Mouse (Mus musculus) limb, embryonic 14.5 days (tissue): Measurements from ENCODE around the gene Tshz2. TPM values are rescaled to one million over a fixed set of nuclear protein-coding genes. Genes with fewer than 3 reads are reported as not detected.

ENCODE experiments used
- ATAC-seq: fragments of 200-750 bp; cut with Nextera tagmentation; 2 replicates; pipeline ENCODE4 v1.8.0; 2017; ENCODE audit warnings: low read depth, moderate number of reproducible peaks, moderate TSS enrichment; ENCODE audit not compliant: low FRiP score
- DNase-seq: peaks from one replicate; pipeline ENCODE4 v3.0.0-alpha.2; 2015; ENCODE audit warnings: low spot score
- H3K27ac ChIP-seq: fragments of 300-500 bp; sonication (generic); replicated peaks from 2 replicates; pipeline ENCODE4 v1.5.1; 2014; ENCODE audit warnings: low read depth, mild to moderate bottlenecking, low read length, moderate library complexity, mixed read lengths
- H3K27me3 ChIP-seq: fragments of 300-500 bp; sonication (generic); 2 replicates; pipeline ENCODE4 v1.6.1; 2014; ENCODE audit warnings: low read length, mixed read lengths; ENCODE audit not compliant: control insufficient read depth, insufficient read depth
- H3K36me3 ChIP-seq: fragments of 300-500 bp; sonication (generic); 2 replicates; pipeline ENCODE4 v1.6.1; 2014; ENCODE audit warnings: mild to moderate bottlenecking, low read length, moderate library complexity, mixed read lengths; ENCODE audit not compliant: control insufficient read depth, insufficient read depth
- H3K4me1 ChIP-seq: fragments of 300-500 bp; sonication (generic); 2 replicates; pipeline ENCODE4 v1.6.1; 2014; ENCODE audit warnings: antibody characterized with exemption, low read length, mixed read lengths; ENCODE audit not compliant: control insufficient read depth, insufficient read depth
- H3K4me2 ChIP-seq: fragments of 300-500 bp; sonication (generic); replicated peaks from 2 replicates; pipeline ENCODE4 v1.6.1; 2014; ENCODE audit warnings: low read depth, mild to moderate bottlenecking, low read length, moderate library complexity; ENCODE audit not compliant: severe bottlenecking
- H3K4me3 ChIP-seq: fragments of 300-500 bp; sonication (generic); replicated peaks from 2 replicates; pipeline ENCODE4 v1.5.1; 2014; ENCODE audit warnings: low read length
- H3K9ac ChIP-seq: fragments of 300-500 bp; sonication (generic); 2 replicates; pipeline ENCODE4 v1.6.1; 2014; ENCODE audit warnings: mild to moderate bottlenecking, low read depth, low read length, moderate library complexity; ENCODE audit not compliant: severe bottlenecking
- H3K9me3 ChIP-seq: fragments of 300-500 bp; sonication (generic); 2 replicates; pipeline ENCODE4 v1.6.1; 2016; ENCODE audit warnings: low read length; ENCODE audit not compliant: control insufficient read depth
- POLR2A ChIP-seq: fragments of 200-500 bp; IDR thresholded peaks from 2 replicates; pipeline ENCODE4 v1.8.0; 2012; ENCODE audit warnings: inconsistent platforms, mild to moderate bottlenecking, moderate library complexity, borderline replicate concordance; ENCODE audit not compliant: insufficient read depth, insufficient read length; ENCODE audit errors: extremely low read depth
- WGBS: fragments of 180-500 bp; shearing (Covaris S2); extraction: QIAGEN DNeasy Blood & Tissue Kit; methylation state at CpG from one replicate; pipeline ENCODE4 v1.1.7; 2014; 5-methylcytosine and 5-hydroxymethylcytosine counted together
- polyA plus RNA-seq, 2 experiments: library from polyadenylated mRNA; depleted of rRNA in 1 of 2; stranded (reverse) in 1 of 2; unstranded in 1 of 2; fragments of >200 nt; fragmentation: Nextera tagmentation in 1 of 2; extraction: Ambion mirVana in 1 of 2; gene quantifications; 2 replicates each; pipeline versions ENCODE4 v1.2.1 to v1.2.3; 2012 to 2014

Tshz2 gene
- polyA plus RNA-seq, 2 experiments, result 7.3 to 29.2 TPM

- H3K9me3 ChIP-seq, result no peaks in the 10 kb centered on the region
- no peaks in the 10 kb centered on the region for H3K36me3 ChIP-seq
- ATAC-seq (no peak), DNase-seq (no peak)
- no peak for TF ChIP-seq POLR2A
- H3K4me3 ChIP-seq, result no peak overlapping the region
- no peak overlapping the region for H3K4me2 ChIP-seq
- H3K27ac ChIP-seq, result no peak overlapping the region
- peaks cover 28% of the 10 kb centered on the region for H3K4me1 ChIP-seq
- H3K27me3 ChIP-seq, result no peaks in the 10 kb centered on the region
- H3K9ac ChIP-seq, result no peak overlapping the region
- WGBS, result 68% methylated on average over 10 of the region's 10 CpGs
Measured at GRCm38 (mm10) chr2:170078041-170078440, 445.2 kb downstream of the Tshz2 start.

GRCm38 (mm10) chr2:170078442-170079017, 445.7 kb downstream of the Tshz2 start:
- Histone ChIP-seq H3K9ac (no peak overlapping the region), H3K4me2 (no peak overlapping the region), H3K4me1 (peaks cover 25% of the 10 kb centered on the region), H3K9me3 (no peaks in the 10 kb centered on the region), H3K36me3 (no peaks in the 10 kb centered on the region), H3K27ac (no peak overlapping the region), H3K4me3 (no peak overlapping the region), H3K27me3 (no peaks in the 10 kb centered on the region)
- TF ChIP-seq POLR2A, result no peak
- DNase-seq (no peak), ATAC-seq (no peak)
- 35% methylated on average over 15 of the region's 15 CpGs for WGBS

GRCm38 (mm10) chr2:170091563-170092443, 459.0 kb downstream of the Tshz2 start:
- Histone ChIP-seq H3K36me3 (no peaks in the 10 kb centered on the region), H3K4me2 (no peak overlapping the region), H3K9me3 (no peaks in the 10 kb centered on the region), H3K4me3 (no peak overlapping the region), H3K27me3 (no peaks in the 10 kb centered on the region), H3K4me1 (0 out of 2 replicates have a peak, but pooled peaks cover 3% of the 10 kb centered on the region), H3K27ac (no peak overlapping the region), H3K9ac (no peak overlapping the region)
- ATAC-seq (peak; percentile 81), DNase-seq (peak; percentile 87)
- 28% methylated on average over 10 of the region's 10 CpGs for WGBS
- no peak for TF ChIP-seq POLR2A

- Histone ChIP-seq H3K4me3 (no peak overlapping the region), H3K4me2 (no peak overlapping the region), H3K9me3 (no peaks in the 10 kb centered on the region), H3K9ac (no peak overlapping the region), H3K4me1 (0 out of 2 replicates have a peak, but pooled peaks cover 3% of the 10 kb centered on the region), H3K36me3 (no peaks in the 10 kb centered on the region), H3K27me3 (no peaks in the 10 kb centered on the region), H3K27ac (no peak overlapping the region)
- DNase-seq (no peak), ATAC-seq (no peak)
- TF ChIP-seq POLR2A, result no peak
- WGBS, result 91% methylated on average over 17 of the region's 17 CpGs
Measured at GRCm38 (mm10) chr2:170094220-170094619, 461.4 kb downstream of the Tshz2 start.

- Histone ChIP-seq H3K4me2 (no peak overlapping the region), H3K36me3 (no peaks in the 10 kb centered on the region), H3K4me1 (0 out of 2 replicates have a peak, but pooled peaks cover 3% of the 10 kb centered on the region), H3K4me3 (no peak overlapping the region), H3K27me3 (no peaks in the 10 kb centered on the region), H3K9ac (no peak overlapping the region), H3K9me3 (no peaks in the 10 kb centered on the region), H3K27ac (no peak overlapping the region)
- 90% methylated on average over 9 of the region's 9 CpGs for WGBS
- DNase-seq, result no peak
- ATAC-seq, result no peak
- no peak for TF ChIP-seq POLR2A
Measured at GRCm38 (mm10) chr2:170094871-170095270, 462.1 kb downstream of the Tshz2 start.
